Mouse (Mus musculus): ENCODE results near the gene Tnnt3.

Tnnt3 gene

DNA sequence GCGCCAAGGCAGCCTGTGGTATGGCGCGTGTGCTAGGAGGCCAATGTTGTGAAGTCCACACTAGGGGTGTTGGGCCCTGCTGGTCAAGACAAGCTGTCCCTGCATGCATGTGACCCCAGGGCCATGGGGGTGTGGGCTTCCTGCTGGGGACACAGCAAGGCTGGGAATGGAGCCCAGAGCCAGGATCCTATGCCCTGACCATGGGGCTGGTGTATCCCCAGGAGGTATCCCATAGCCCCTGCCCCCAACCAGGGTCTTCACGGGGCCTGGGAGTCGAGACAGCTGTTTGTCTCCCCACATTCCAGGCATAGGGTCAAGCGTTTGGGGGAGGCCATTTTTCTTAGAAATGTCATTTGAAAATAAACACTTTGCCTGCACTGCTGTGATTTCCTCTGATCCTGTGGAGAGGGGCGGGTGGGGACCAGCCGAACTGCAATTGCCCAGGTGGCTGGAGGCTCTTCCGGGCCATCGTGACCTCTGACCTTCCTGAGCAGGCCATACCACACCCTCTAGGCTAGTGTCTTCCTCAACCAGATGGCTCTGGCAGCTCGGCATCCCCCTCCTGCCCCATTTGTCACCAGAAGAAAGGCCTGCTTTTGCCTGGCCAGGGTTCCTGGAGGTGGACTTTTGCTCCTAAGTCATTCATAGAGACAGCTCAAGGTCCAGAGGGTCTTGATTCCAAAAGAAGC is 66.5 kb downstream of the Tnnt3 start:
- no peak for DNase-seq (ENCODE audit: low read depth, low spot score)
